Mouse (Mus musculus) MEL (cell line): ENCODE results near the gene Rmnd1.

Experiments
- EP300 ChIP-seq, 2 experiments: IDR thresholded peaks; 2 replicates each; pipeline ENCODE4 v1.6.1; 2011; ENCODE audit warnings: improper control_type of control experiment in 2 of 2, low read length in 2 of 2, low read depth in 1 of 2, mild to moderate bottlenecking in 1 of 2
- POLR2A ChIP-seq, 2 experiments: IDR thresholded peaks; 2 replicates each; pipeline ENCODE4 v1.6.1; 2011 to 2012; ENCODE audit warnings: low read length in 2 of 2, mild to moderate bottlenecking in 2 of 2, control low read depth in 1 of 2, improper control_type of control experiment in 1 of 2, low read depth in 1 of 2, moderate library complexity in 1 of 2; ENCODE audit not compliant: control insufficient read depth in 1 of 2, insufficient read depth in 1 of 2, poor library complexity in 1 of 2

- TF ChIP-seq EP300 (IDR thresholded peaks at IDR 0.05; ENCODE audit: low read depth in 1 of 2, low read length in 2 of 2) (no peak), POLR2A (IDR thresholded peaks at IDR 0.05; ENCODE audit: control insufficient read depth in 1 of 2, insufficient read depth in 1 of 2, low read depth in 1 of 2, low read length in 2 of 2, poor library complexity in 1 of 2) (no peak)
Measured at GRCm38 (mm10) chr10:4435416-4435815, 3.2 kb upstream of the Rmnd1 start.
